In the genomic region with DNA sequence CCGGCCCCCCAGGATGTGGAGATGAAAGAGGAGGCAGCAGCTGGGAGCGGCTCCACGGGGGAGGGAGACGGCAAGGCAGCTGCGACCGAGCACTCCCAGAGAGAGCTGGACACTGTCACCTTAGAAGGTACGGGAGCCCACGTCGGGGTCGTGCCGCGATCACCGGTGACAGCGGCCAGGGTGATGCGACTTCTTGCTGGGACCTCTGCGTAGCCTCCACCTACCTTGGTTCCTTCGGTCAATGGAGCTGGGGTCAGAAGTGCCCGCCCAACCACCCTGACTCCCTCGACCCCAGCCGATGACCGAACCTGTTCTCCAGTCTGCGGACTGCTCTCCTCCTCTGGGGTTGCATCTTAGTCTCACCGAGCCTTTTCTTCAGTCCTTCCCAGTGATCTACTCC, we compare ENCODE assay signal across 8 mouse cellular contexts. TPM values are rescaled to one million over a fixed set of nuclear protein-coding genes. Genes with fewer than 3 reads are reported as not detected.
DNase-seq lines count a peak whose midpoint lies in the region; ATAC-seq and TF ChIP-seq lines count a peak whose summit lies in the region.

No protein-coding gene starts in this region.

- H3K4me1 ChIP-seq in forebrain, embryonic 11.5 days (replicated peaks; ENCODE audit: control insufficient read depth, insufficient read depth, low read length): peaks cover 5% of the 10 kb centered on the region; the same call in 1 of the 2 replicates
- peaks cover 36% of the 10 kb centered on the region for H3K4me1 ChIP-seq in liver, embryonic 15.5 days (replicated peaks)

- no peaks in the 10 kb centered on the region for H3K9me3 ChIP-seq in forebrain, embryonic 11.5 days (ENCODE audit: control insufficient read depth, low read length)
- H3K9me3 ChIP-seq in liver, embryonic 15.5 days (replicated peaks): no peaks in the 10 kb centered on the region

- H3K4me3 ChIP-seq in gastrocnemius, adult 2 months: peak overlapping the region; percentile 86
- H3K4me3 ChIP-seq in forebrain, embryonic 11.5 days (ENCODE audit: low read depth, low read length): peak overlapping the region; percentile 98
- peak overlapping the region; percentile 99 for H3K4me3 ChIP-seq in liver, embryonic 15.5 days (replicated peaks)

- peak; percentile 38 for ATAC-seq in CD4-positive, CD25-positive, alpha-beta regulatory T cell, adult 4 months
- ATAC-seq in forebrain, embryonic 11.5 days (replicated peaks; ENCODE audit: low FRiP score): peak; percentile 47
- peak; percentile 30 for ATAC-seq in liver, embryonic 15.5 days (ENCODE audit: insufficient read depth)

- H3K9ac ChIP-seq in forebrain, embryonic 11.5 days (ENCODE audit: low read length): peak overlapping the region; percentile 99
- H3K9ac ChIP-seq in liver, embryonic 15.5 days: peak overlapping the region; percentile 99

- 0% methylated on average over 23 of the region's 23 CpGs for WGBS in forebrain, embryonic 11.5 days
- under 1% methylated on average over 23 of the region's 23 CpGs for WGBS in liver, embryonic 15.5 days (ENCODE audit: insufficient replicate concordance)

- DNase-seq in gastrocnemius, adult 2 months: no peak
- no peak for DNase-seq in gastrocnemius, postnatal 4 days (ENCODE audit: low spot score in 2 of 2)
- no peak for DNase-seq in forebrain, embryonic 11.5 days (ENCODE audit: low spot score)
- no peak for DNase-seq in spleen, postnatal 14 days (ENCODE audit: low spot score in 2 of 2)
- DNase-seq in layer of hippocampus, postnatal 10 days (ENCODE audit: low spot score in 2 of 2): no peak
- DNase-seq in ovary, postnatal 14 days (ENCODE audit: low spot score): no peak

- peak overlapping the region; percentile 96 for H3K27ac ChIP-seq in gastrocnemius, adult 2 months
- H3K27ac ChIP-seq in forebrain, embryonic 11.5 days (ENCODE audit: low read depth, low read length): no peak overlapping the region
- peak overlapping the region; percentile 85 for H3K27ac ChIP-seq in liver, embryonic 15.5 days (replicated peaks)

- H3K4me2 ChIP-seq in forebrain, embryonic 11.5 days (ENCODE audit: low read depth, low read length, severe bottlenecking): peak overlapping the region; percentile 69
- peak overlapping the region; percentile 90 for H3K4me2 ChIP-seq in liver, embryonic 15.5 days

- intact Hi-C loops in gastrocnemius, adult 2 months (cut with DNase I): no loop called here

- H3K36me3 ChIP-seq in forebrain, embryonic 11.5 days (ENCODE audit: control insufficient read depth, insufficient read depth, low read length): no peaks in the 10 kb centered on the region; the same call in 1 of the 2 replicates
- peaks cover 31% of the 10 kb centered on the region for H3K36me3 ChIP-seq in liver, embryonic 15.5 days (replicated peaks)

- H3K27me3 ChIP-seq in forebrain, embryonic 11.5 days (ENCODE audit: control insufficient read depth, insufficient read depth, low read length): no peaks in the 10 kb centered on the region
- H3K27me3 ChIP-seq in liver, embryonic 15.5 days: no peaks in the 10 kb centered on the region

- no peak for TF ChIP-seq CTCF in gastrocnemius, adult 2 months (IDR thresholded peaks at IDR 0.05)

RNA-seq across cellular contexts. Expression of gene Psmd3, which starts 0.5 kb away (rescaled TPM):
- total RNA-seq in gastrocnemius, adult 2 months (2021): 100 to 1,000 TPM; 101 to 106 TPM
- 100 to 1,000 TPM; 130 to 140 TPM for total RNA-seq in gastrocnemius, postnatal 4 days (2021)
- polyA plus RNA-seq in CD4-positive, CD25-positive, alpha-beta regulatory T cell, adult 4 months (2017; shearing (Covaris generic)): 10 to 100 TPM; 13.8 to 17.5 TPM
- polyA plus RNA-seq in forebrain, embryonic 11.5 days (2014; fragmentation: Nextera tagmentation; extraction: Ambion mirVana): 208 and 220 TPM in 2 replicates
- polyA plus RNA-seq in liver, embryonic 15.5 days (2015; fragmentation: Nextera tagmentation; extraction: Ambion mirVana): 102 and 109 TPM in 2 replicates
- total RNA-seq in layer of hippocampus, postnatal 10 days (2021): 100 to 1,000 TPM; 127 to 130 TPM

RNA-seq across cellular contexts. Expression of gene Csf3, which starts 18.3 kb away (rescaled TPM):
- not detected for total RNA-seq in gastrocnemius, adult 2 months (2021)
- total RNA-seq in gastrocnemius, postnatal 4 days (2021): not detected
- not detected for polyA plus RNA-seq in CD4-positive, CD25-positive, alpha-beta regulatory T cell, adult 4 months (2017; shearing (Covaris generic))
- not detected in 2 replicates for polyA plus RNA-seq in forebrain, embryonic 11.5 days (2014; fragmentation: Nextera tagmentation; extraction: Ambion mirVana)
- not detected in 2 replicates for polyA plus RNA-seq in liver, embryonic 15.5 days (2015; fragmentation: Nextera tagmentation; extraction: Ambion mirVana)
- not detected for total RNA-seq in layer of hippocampus, postnatal 10 days (2021)

RNA-seq across cellular contexts. Expression of gene Gsdma, which starts 18.7 kb away (rescaled TPM):
- under 1 TPM; 0.33 to 0.69 TPM for total RNA-seq in gastrocnemius, adult 2 months (2021)
- not detected for total RNA-seq in gastrocnemius, postnatal 4 days (2021)
- under 1 TPM in 1 of 2 experiments, not detected in 1; 0.12 TPM for polyA plus RNA-seq in CD4-positive, CD25-positive, alpha-beta regulatory T cell, adult 4 months (2017; shearing (Covaris generic))
- not detected in 2 replicates for polyA plus RNA-seq in forebrain, embryonic 11.5 days (2014; fragmentation: Nextera tagmentation; extraction: Ambion mirVana)
- polyA plus RNA-seq in liver, embryonic 15.5 days (2015; fragmentation: Nextera tagmentation; extraction: Ambion mirVana): not detected in 2 replicates
- total RNA-seq in layer of hippocampus, postnatal 10 days (2021): not detected

RNA-seq across cellular contexts. Expression of gene Gsdma2, which starts 36.3 kb away (rescaled TPM):
- 1 to 10 TPM; 1.1 to 1.7 TPM for total RNA-seq in gastrocnemius, adult 2 months (2021)
- not detected for total RNA-seq in gastrocnemius, postnatal 4 days (2021)
- polyA plus RNA-seq in CD4-positive, CD25-positive, alpha-beta regulatory T cell, adult 4 months (2017; shearing (Covaris generic)): not detected
- polyA plus RNA-seq in forebrain, embryonic 11.5 days (2014; fragmentation: Nextera tagmentation; extraction: Ambion mirVana): not detected in 2 replicates
- not detected in 2 replicates for polyA plus RNA-seq in liver, embryonic 15.5 days (2015; fragmentation: Nextera tagmentation; extraction: Ambion mirVana)
- total RNA-seq in layer of hippocampus, postnatal 10 days (2021): not detected

RNA-seq across cellular contexts. Expression of gene Med24, which starts 46.4 kb away (rescaled TPM):
- total RNA-seq in gastrocnemius, adult 2 months (2021): 10 to 100 TPM; 52.0 to 58.4 TPM
- 10 to 100 TPM; 47.8 to 58.0 TPM for total RNA-seq in gastrocnemius, postnatal 4 days (2021)
- 10 to 100 TPM; 27.0 to 37.5 TPM for polyA plus RNA-seq in CD4-positive, CD25-positive, alpha-beta regulatory T cell, adult 4 months (2017; shearing (Covaris generic))
- polyA plus RNA-seq in forebrain, embryonic 11.5 days (2014; fragmentation: Nextera tagmentation; extraction: Ambion mirVana): 75.9 and 76.6 TPM in 2 replicates
- 24.2 and 27.7 TPM in 2 replicates for polyA plus RNA-seq in liver, embryonic 15.5 days (2015; fragmentation: Nextera tagmentation; extraction: Ambion mirVana)
- 100 to 1,000 TPM in 1 of 2 experiments, 10 to 100 TPM in 1; 93.8 to 103 TPM for total RNA-seq in layer of hippocampus, postnatal 10 days (2021)
